Mouse (Mus musculus): Measurements from ENCODE around the gene Hs3st2. TPM values are rescaled to one million over a fixed set of nuclear protein-coding genes. Genes with fewer than 3 reads are reported as not detected.

The Hs3st2 gene
- polyA plus RNA-seq, 1 experiment from 2014 or later = 1.4 TPM

- Histone ChIP-seq H3K27me3 (ENCODE audit: insufficient read depth, low read length) (peaks cover 43% of the 10 kb centered on the region), H3K4me3 (ENCODE audit: low read length) (peak overlapping the region; percentile 29), H3K27ac (ENCODE audit: low read length) (no peak overlapping the region), H3K9ac (replicated peaks; ENCODE audit: low read length) (no peak overlapping the region), H3K36me3 (ENCODE audit: insufficient read depth, low read length) (no peaks in the 10 kb centered on the region), H3K4me1 (ENCODE audit: insufficient read depth, low read length) (no peaks in the 10 kb centered on the region), H3K9me3 (ENCODE audit: low read length) (no peaks in the 10 kb centered on the region), H3K4me2 (replicated peaks; ENCODE audit: low read depth, low read length) (peak overlapping the region; percentile 46)
- under 1% methylated on average over 72 of the region's 72 CpGs for WGBS
- ATAC-seq (ENCODE audit: low FRiP score, low TSS enrichment) = peak; percentile 40
Measured at GRCm38 (mm10) chr7:121391984-121392739, 503 bp downstream of the Hs3st2 start.

- no peaks in the 10 kb centered on the region for H3K4me1 ChIP-seq (ENCODE audit: insufficient read depth, low read length)
- no peak overlapping the region for H3K9ac ChIP-seq (replicated peaks; ENCODE audit: low read length)
- no peak overlapping the region for H3K27ac ChIP-seq (ENCODE audit: low read length)
- H3K4me2 ChIP-seq (replicated peaks; ENCODE audit: low read depth, low read length) = peak overlapping the region; percentile 46
- H3K4me3 ChIP-seq (ENCODE audit: low read length) = peak overlapping the region; percentile 29
- H3K27me3 ChIP-seq (ENCODE audit: insufficient read depth, low read length) = peaks cover 43% of the 10 kb centered on the region
- ATAC-seq (ENCODE audit: low FRiP score, low TSS enrichment) = peak; percentile 62
- under 1% methylated on average over 28 of the region's 28 CpGs for WGBS
- no peaks in the 10 kb centered on the region for H3K36me3 ChIP-seq (ENCODE audit: insufficient read depth, low read length)
- no peaks in the 10 kb centered on the region for H3K9me3 ChIP-seq (ENCODE audit: low read length)
Measured at GRCm38 (mm10) chr7:121392740-121392993, 1.0 kb downstream of the Hs3st2 start.

DNA sequence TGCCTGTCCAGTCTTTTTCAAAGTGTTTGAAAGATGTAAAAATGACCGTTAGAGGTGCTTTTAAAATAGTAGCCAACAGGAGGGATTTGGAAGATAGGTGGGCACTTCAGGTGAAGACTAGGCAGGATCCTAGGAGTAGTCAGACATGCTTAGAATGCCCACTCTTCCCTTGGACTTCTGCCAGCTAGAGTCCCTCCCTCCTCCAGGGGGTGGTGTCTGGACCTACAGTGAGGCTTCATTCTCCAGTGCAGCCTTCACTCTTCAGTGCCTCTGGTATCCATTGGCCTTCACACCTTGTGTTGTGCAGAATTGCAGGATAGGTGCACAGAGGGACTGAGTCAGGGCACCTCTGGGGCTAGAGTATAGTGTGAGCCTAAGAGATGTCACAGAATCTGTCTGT is 2.2 kb downstream of the Hs3st2 start:
- peaks cover 43% of the 10 kb centered on the region for H3K27me3 ChIP-seq (ENCODE audit: insufficient read depth, low read length)
- no peak overlapping the region for H3K4me3 ChIP-seq (ENCODE audit: low read length)
- H3K9ac ChIP-seq (replicated peaks; ENCODE audit: low read length) = no peak overlapping the region
- H3K4me1 ChIP-seq (ENCODE audit: insufficient read depth, low read length) = no peaks in the 10 kb centered on the region
- ATAC-seq (ENCODE audit: low FRiP score, low TSS enrichment) = no peak
- no peaks in the 10 kb centered on the region for H3K36me3 ChIP-seq (ENCODE audit: insufficient read depth, low read length)
- no peaks in the 10 kb centered on the region for H3K9me3 ChIP-seq (ENCODE audit: low read length)
- no peak overlapping the region for H3K27ac ChIP-seq (ENCODE audit: low read length)
- no peak overlapping the region for H3K4me2 ChIP-seq (replicated peaks; ENCODE audit: low read depth, low read length)
- 87% methylated on average over 1 of the region's 1 CpGs for WGBS

DNA sequence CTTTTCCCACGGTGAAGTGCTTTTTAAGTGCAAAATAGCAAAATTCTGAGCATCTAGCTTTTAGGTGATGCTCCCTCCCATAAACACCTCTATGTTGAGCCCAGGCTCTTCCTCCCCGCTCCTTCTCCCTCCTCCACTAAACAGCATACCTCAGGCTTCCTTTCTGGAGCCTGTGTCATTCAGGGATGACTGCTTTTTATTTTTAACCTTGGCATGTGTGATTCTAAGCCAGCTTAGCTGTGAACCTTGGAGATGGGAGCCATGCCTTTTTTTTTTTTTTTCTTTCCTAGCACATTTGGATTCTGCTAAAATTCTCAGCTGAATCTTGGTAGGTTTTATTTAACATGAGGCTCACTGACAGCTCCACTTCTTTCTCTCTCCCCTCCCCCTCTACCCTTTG is 3.2 kb downstream of the Hs3st2 start:
- no peaks in the 10 kb centered on the region for H3K9me3 ChIP-seq (ENCODE audit: low read length)
- no peak overlapping the region for H3K4me2 ChIP-seq (replicated peaks; ENCODE audit: low read depth, low read length)
- H3K27me3 ChIP-seq (ENCODE audit: insufficient read depth, low read length) = peaks cover 43% of the 10 kb centered on the region
- no peaks in the 10 kb centered on the region for H3K36me3 ChIP-seq (ENCODE audit: insufficient read depth, low read length)
- no peak overlapping the region for H3K9ac ChIP-seq (replicated peaks; ENCODE audit: low read length)
- H3K4me3 ChIP-seq (ENCODE audit: low read length) = no peak overlapping the region
- no peak for ATAC-seq (ENCODE audit: low FRiP score, low TSS enrichment)
- no peaks in the 10 kb centered on the region for H3K4me1 ChIP-seq (ENCODE audit: insufficient read depth, low read length)
- H3K27ac ChIP-seq (ENCODE audit: low read length) = no peak overlapping the region
- WGBS = 85% methylated on average over 2 of the region's 2 CpGs

- ATAC-seq (ENCODE audit: low FRiP score, low TSS enrichment) = no peak
- no peak overlapping the region for H3K4me2 ChIP-seq (replicated peaks; ENCODE audit: low read depth, low read length)
Measured at GRCm38 (mm10) chr7:121410716-121411506, 19.3 kb downstream of the Hs3st2 start.

DNA sequence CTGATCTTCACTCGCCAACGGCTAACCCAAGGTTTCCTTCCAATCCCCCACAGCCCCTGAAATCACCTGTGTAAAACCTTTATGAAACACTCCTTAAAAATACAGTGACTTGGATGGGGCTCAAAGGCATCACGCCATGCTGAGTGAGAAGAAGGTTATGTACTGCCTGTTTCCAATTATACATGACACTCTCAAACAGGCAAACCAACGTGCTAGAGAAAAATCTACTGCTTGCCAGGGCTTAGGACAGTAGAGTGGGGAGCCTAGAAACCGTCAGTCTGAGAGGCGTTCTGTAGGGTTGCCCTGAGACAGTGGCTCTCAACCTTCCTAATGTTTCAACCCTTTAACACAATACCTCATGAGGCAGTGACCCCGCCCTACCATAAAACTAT is 19.8 kb downstream of the Hs3st2 start:
- no peak overlapping the region for H3K4me3 ChIP-seq (ENCODE audit: low read length)
- H3K4me1 ChIP-seq (ENCODE audit: insufficient read depth, low read length) = no peaks in the 10 kb centered on the region
- 78% methylated on average over 7 of the region's 7 CpGs for WGBS
- ATAC-seq (ENCODE audit: low FRiP score, low TSS enrichment) = no peak
- no peak overlapping the region for H3K9ac ChIP-seq (replicated peaks; ENCODE audit: low read length)
- H3K9me3 ChIP-seq (ENCODE audit: low read length) = no peaks in the 10 kb centered on the region
- H3K27me3 ChIP-seq (ENCODE audit: insufficient read depth, low read length) = no peaks in the 10 kb centered on the region
- no peaks in the 10 kb centered on the region for H3K36me3 ChIP-seq (ENCODE audit: insufficient read depth, low read length)
- no peak overlapping the region for H3K4me2 ChIP-seq (replicated peaks; ENCODE audit: low read depth, low read length)
- no peak overlapping the region for H3K27ac ChIP-seq (ENCODE audit: low read length)

More at GRCm38 (mm10) chr7:121410716-121411506, 19.3 kb downstream of the Hs3st2 start:
- WGBS = 64% methylated on average over 11 of the region's 11 CpGs
- Histone ChIP-seq H3K9me3 (ENCODE audit: low read length) (no peaks in the 10 kb centered on the region), H3K4me3 (ENCODE audit: low read length) (no peak overlapping the region), H3K9ac (replicated peaks; ENCODE audit: low read length) (no peak overlapping the region), H3K27me3 (ENCODE audit: insufficient read depth, low read length) (no peaks in the 10 kb centered on the region), H3K27ac (ENCODE audit: low read length) (no peak overlapping the region), H3K36me3 (ENCODE audit: insufficient read depth, low read length) (no peaks in the 10 kb centered on the region), H3K4me1 (ENCODE audit: insufficient read depth, low read length) (no peaks in the 10 kb centered on the region)

- no peak overlapping the region for H3K27ac ChIP-seq (ENCODE audit: low read length)
- no peak for ATAC-seq (ENCODE audit: low FRiP score, low TSS enrichment)
- H3K36me3 ChIP-seq (ENCODE audit: insufficient read depth, low read length) = no peaks in the 10 kb centered on the region
- H3K4me2 ChIP-seq (replicated peaks; ENCODE audit: low read depth, low read length) = no peak overlapping the region
- WGBS = 65% methylated on average over 6 of the region's 6 CpGs
- no peaks in the 10 kb centered on the region for H3K27me3 ChIP-seq (ENCODE audit: insufficient read depth, low read length)
- no peaks in the 10 kb centered on the region for H3K4me1 ChIP-seq (ENCODE audit: insufficient read depth, low read length)
- no peak overlapping the region for H3K4me3 ChIP-seq (ENCODE audit: low read length)
- no peaks in the 10 kb centered on the region for H3K9me3 ChIP-seq (ENCODE audit: low read length)
- H3K9ac ChIP-seq (replicated peaks; ENCODE audit: low read length) = no peak overlapping the region
Measured at GRCm38 (mm10) chr7:121436884-121437283, 45.2 kb downstream of the Hs3st2 start.

DNA sequence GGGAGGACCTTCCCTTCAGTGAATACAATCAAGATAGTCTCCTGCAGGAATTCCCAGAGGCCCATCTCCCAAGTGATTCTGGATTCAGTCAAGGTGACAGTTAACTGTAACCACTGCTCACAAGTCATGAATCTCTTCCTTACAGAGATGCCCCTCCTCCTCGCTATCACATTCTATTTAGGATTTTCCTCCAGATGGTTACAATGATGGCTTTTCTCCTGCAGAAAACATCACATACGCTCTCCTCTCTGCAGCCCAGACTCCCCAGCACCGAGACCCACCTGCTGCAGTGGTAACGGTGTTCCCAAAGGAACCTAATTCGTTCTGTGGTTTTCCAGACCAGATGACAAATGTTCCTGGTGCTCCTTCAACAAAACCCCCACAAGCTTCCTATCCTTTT is 49.5 kb downstream of the Hs3st2 start:
- no peaks in the 10 kb centered on the region for H3K4me1 ChIP-seq (ENCODE audit: insufficient read depth, low read length)
- 87% methylated on average over 5 of the region's 5 CpGs for WGBS
- no peak overlapping the region for H3K27ac ChIP-seq (ENCODE audit: low read length)
- no peaks in the 10 kb centered on the region for H3K36me3 ChIP-seq (ENCODE audit: insufficient read depth, low read length)
- no peaks in the 10 kb centered on the region for H3K27me3 ChIP-seq (ENCODE audit: insufficient read depth, low read length)
- H3K9ac ChIP-seq (replicated peaks; ENCODE audit: low read length) = no peak overlapping the region
- H3K4me2 ChIP-seq (replicated peaks; ENCODE audit: low read depth, low read length) = no peak overlapping the region
- no peak for ATAC-seq (ENCODE audit: low FRiP score, low TSS enrichment)
- H3K4me3 ChIP-seq (ENCODE audit: low read length) = no peak overlapping the region
- H3K9me3 ChIP-seq (ENCODE audit: low read length) = no peaks in the 10 kb centered on the region

DNA sequence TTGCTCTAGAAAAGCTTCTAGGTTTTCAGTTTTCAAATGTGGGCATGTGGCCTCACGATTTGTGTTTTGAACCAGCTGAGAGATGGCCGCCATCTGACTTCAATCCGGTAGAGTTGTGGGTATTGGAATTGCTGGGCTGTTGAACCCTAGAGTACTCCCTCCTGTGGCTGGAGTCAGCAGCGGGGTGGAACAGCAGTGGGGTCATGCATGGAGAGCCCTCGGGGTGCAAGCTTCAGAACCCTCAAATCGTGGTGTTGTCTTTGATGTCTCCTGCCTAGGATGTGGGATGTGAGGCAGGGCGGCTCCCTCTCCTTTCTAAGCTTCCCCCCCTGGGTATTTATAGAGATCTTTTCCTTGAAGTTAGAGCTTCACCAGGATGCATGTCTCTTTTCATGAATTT is 52.7 kb downstream of the Hs3st2 start:
- H3K9me3 ChIP-seq (ENCODE audit: low read length) = no peaks in the 10 kb centered on the region
- WGBS = 46% methylated on average over 7 of the region's 7 CpGs
- no peak overlapping the region for H3K27ac ChIP-seq (ENCODE audit: low read length)
- H3K9ac ChIP-seq (replicated peaks; ENCODE audit: low read length) = no peak overlapping the region
- no peak overlapping the region for H3K4me3 ChIP-seq (ENCODE audit: low read length)
- no peaks in the 10 kb centered on the region for H3K36me3 ChIP-seq (ENCODE audit: insufficient read depth, low read length)
- ATAC-seq (ENCODE audit: low FRiP score, low TSS enrichment) = no peak
- H3K4me1 ChIP-seq (ENCODE audit: insufficient read depth, low read length) = no peaks in the 10 kb centered on the region
- no peak overlapping the region for H3K4me2 ChIP-seq (replicated peaks; ENCODE audit: low read depth, low read length)
- no peaks in the 10 kb centered on the region for H3K27me3 ChIP-seq (ENCODE audit: insufficient read depth, low read length)

DNA sequence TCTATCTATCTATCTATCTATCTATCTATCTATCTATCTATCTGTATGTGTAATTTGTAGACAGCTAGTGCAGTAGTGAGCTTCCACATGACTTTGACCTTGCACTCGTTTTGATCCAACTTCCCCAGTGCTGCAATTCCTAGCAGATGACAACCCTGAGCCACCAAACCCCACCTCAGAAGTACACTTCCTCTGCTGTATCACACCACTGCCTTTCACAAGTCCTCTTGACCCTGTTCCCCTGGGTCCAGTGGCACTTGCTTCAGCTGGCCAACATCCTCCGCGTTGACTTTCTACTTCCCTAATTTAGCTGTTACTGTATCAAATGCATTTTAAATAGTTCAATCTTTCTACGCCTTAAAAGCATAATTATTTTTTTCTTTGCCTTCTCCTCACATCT is 54.6 kb downstream of the Hs3st2 start:
- H3K4me2 ChIP-seq (replicated peaks; ENCODE audit: low read depth, low read length) = no peak overlapping the region
- ATAC-seq (ENCODE audit: low FRiP score, low TSS enrichment) = no peak
- no peak overlapping the region for H3K9ac ChIP-seq (replicated peaks; ENCODE audit: low read length)
- no peak overlapping the region for H3K4me3 ChIP-seq (ENCODE audit: low read length)
- no peak overlapping the region for H3K27ac ChIP-seq (ENCODE audit: low read length)
- WGBS = 80% methylated on average over 4 of the region's 4 CpGs
- H3K4me1 ChIP-seq (ENCODE audit: insufficient read depth, low read length) = no peaks in the 10 kb centered on the region
- no peaks in the 10 kb centered on the region for H3K36me3 ChIP-seq (ENCODE audit: insufficient read depth, low read length)
- no peaks in the 10 kb centered on the region for H3K9me3 ChIP-seq (ENCODE audit: low read length)
- no peaks in the 10 kb centered on the region for H3K27me3 ChIP-seq (ENCODE audit: insufficient read depth, low read length)

Measured in kidney, embryonic 16.5 days (tissue).